Comparison of ENCODE assay signal across 9 mouse cellular contexts in genomic region chr5:116123344-116123743, GRCm38 (mm10). TPM values are rescaled to one million over a fixed set of nuclear protein-coding genes. Genes with fewer than 3 reads are reported as not detected.
DNase-seq lines count a peak whose midpoint lies in the region; ATAC-seq and TF ChIP-seq lines count a peak whose summit lies in the region.
"Had no signal": no experiment of that assay in that cellular context is flagged by ENCODE, and none has a peak within 500 bp of the region (broad histone marks: within the 10 kb centered on the region; RNA-seq: fewer than 3 reads in every experiment).

No protein-coding gene starts in this region.

- 8% methylated on average over 11 of the region's 11 CpGs for WGBS in heart, embryonic 12.5 days
- WGBS in large intestine, adult 2 months, result 11% methylated on average over 11 of the region's 11 CpGs
- 9% methylated on average over 11 of the region's 11 CpGs for WGBS in lung, embryonic 14.5 days

- no peak overlapping the region for H3K27ac ChIP-seq in CH12.LX (ENCODE audit: insufficient read depth, low read depth)
- no peak overlapping the region for H3K27ac ChIP-seq in bone marrow macrophage, adult 2 months (ENCODE audit: insufficient read depth, low read depth, low read length)
- H3K27ac ChIP-seq in embryonic fibroblast, embryonic 13.5 days (ENCODE audit: insufficient read depth, low read length), result no peak overlapping the region
- no peak overlapping the region for H3K27ac ChIP-seq in heart, embryonic 12.5 days (ENCODE audit: poor library complexity, severe bottlenecking)
- H3K27ac ChIP-seq in lung, embryonic 14.5 days (ENCODE audit: low read depth), result no peak overlapping the region
- H3K27ac ChIP-seq: heart, embryonic 15.5 days had no signal

- H3K4me2 ChIP-seq in CH12.LX (ENCODE audit: insufficient read depth, low read depth, poor library complexity, severe bottlenecking), result no peak overlapping the region
- H3K4me2 ChIP-seq in heart, embryonic 12.5 days, result 0 out of 2 replicates have a peak overlapping the region, but pooled peaks have one; percentile 5
- H3K4me2 ChIP-seq in lung, embryonic 14.5 days, result no peak overlapping the region
- H3K4me2 ChIP-seq: heart, embryonic 15.5 days had no signal

- no peak overlapping the region for H3K9ac ChIP-seq in CH12.LX (ENCODE audit: insufficient read depth, low read depth)
- no peak overlapping the region for H3K9ac ChIP-seq in heart, embryonic 12.5 days
- no peak overlapping the region for H3K9ac ChIP-seq in lung, embryonic 14.5 days
- H3K9ac ChIP-seq: heart, embryonic 15.5 days had no signal

- TF ChIP-seq RAD21 in CH12.LX (IDR thresholded peaks at IDR 0.05; ENCODE audit: low read depth, low read length), result peak; percentile 53

- TF ChIP-seq EP300 in CH12.LX (IDR thresholded peaks at IDR 0.05; ENCODE audit: low read length), result no peak

- peak; percentile 6 for DNase-seq in CH12.LX (ENCODE audit: extremely low read depth)
- DNase-seq in large intestine, adult 2 months (ENCODE audit: low read depth, low spot score), result peak; percentile 13
- DNase-seq in lung, embryonic 14.5 days, result peak; percentile 95
- DNase-seq in ovary, postnatal 10 days (ENCODE audit: low spot score), result peak; percentile 38
- DNase-seq in thymus, postnatal 10 days (ENCODE audit: low spot score in 2 of 2), result peak; percentile 49 to 79

- no peaks in the 10 kb centered on the region for H3K27me3 ChIP-seq in CH12.LX (replicated peaks)
- H3K27me3 ChIP-seq in heart, embryonic 12.5 days (replicated peaks), result 0 out of 2 replicates have a peak, but pooled peaks cover 9% of the 10 kb centered on the region
- H3K27me3 ChIP-seq in lung, embryonic 14.5 days (ENCODE audit: insufficient read depth, low read length), result no peaks in the 10 kb centered on the region

- in situ Hi-C loops in CH12.LX (cut with MboI; ENCODE audit: low pct_ligation_motif_present, low pct_unique_long_range_greater_than_20kb, low sequenced_read_pairs), result loop anchor here (25.0 kb wide), 1 partner anchor 939 kb away; no protein-coding TSS in a partner anchor

- TF ChIP-seq CTCF in CH12.LX (conservative IDR thresholded peaks at IDR 0.05 in 1 of 2, IDR thresholded peaks at IDR 0.05 in 1 of 2; ENCODE audit: low read depth in 2 of 2, low read length in 2 of 2), result peak in 1 of 2 experiments; percentile 51; a peak in 3 of 4 replicates
- TF ChIP-seq CTCF in bone marrow macrophage, adult 2 months (IDR thresholded peaks at IDR 0.05; ENCODE audit: low read depth, low read length), result 0 out of 2 replicates have a peak, but pooled peaks have one; percentile 29
- TF ChIP-seq CTCF in embryonic fibroblast, embryonic 13.5 days (IDR thresholded peaks at IDR 0.05; ENCODE audit: borderline replicate concordance, insufficient read depth, low read length), result peak; percentile 90; the same call in 1 of the 2 replicates
- TF ChIP-seq CTCF in lung, embryonic 14.5 days (IDR thresholded peaks at IDR 0.05; ENCODE audit: low read depth), result peak; percentile 95

- H3K79me2 ChIP-seq in CH12.LX (replicated peaks; ENCODE audit: control insufficient read depth, extremely low read depth, insufficient read depth, poor library complexity, severe bottlenecking), result no peaks in the 10 kb centered on the region

- ATAC-seq in heart, embryonic 12.5 days (ENCODE audit: insufficient number of reproducible peaks, low FRiP score), result peak; percentile 45; the same call in 1 of the 2 replicates
- peak; percentile 85 for ATAC-seq in lung, embryonic 14.5 days (ENCODE audit: insufficient read depth)

- H3K4me1 ChIP-seq in CH12.LX (ENCODE audit: control insufficient read depth in 1 of 2, insufficient read depth in 2 of 2), result no peaks in the 10 kb centered on the region
- H3K4me1 ChIP-seq in bone marrow macrophage, adult 2 months (ENCODE audit: control insufficient read depth, insufficient read depth, low read length), result no peaks in the 10 kb centered on the region
- H3K4me1 ChIP-seq in embryonic fibroblast, embryonic 13.5 days (ENCODE audit: control insufficient read depth, insufficient read depth, low read length), result no peaks in the 10 kb centered on the region
- no peaks in the 10 kb centered on the region for H3K4me1 ChIP-seq in heart, embryonic 12.5 days (replicated peaks)
- no peaks in the 10 kb centered on the region for H3K4me1 ChIP-seq in lung, embryonic 14.5 days (ENCODE audit: insufficient read depth)
- H3K4me1 ChIP-seq: heart, embryonic 15.5 days had no signal

- H3K9me3 ChIP-seq in CH12.LX (replicated peaks; ENCODE audit: low read length), result peaks cover 80% of the 10 kb centered on the region
- no peaks in the 10 kb centered on the region for H3K9me3 ChIP-seq in heart, embryonic 12.5 days (replicated peaks)
- no peaks in the 10 kb centered on the region for H3K9me3 ChIP-seq in lung, embryonic 14.5 days (ENCODE audit: low read depth, low read length)
- H3K9me3 ChIP-seq: heart, embryonic 15.5 days had no signal

- no peak for TF ChIP-seq POLR2A in CH12.LX (IDR thresholded peaks at IDR 0.05; ENCODE audit: low read depth, low read length)
- TF ChIP-seq POLR2A in bone marrow macrophage, adult 2 months (IDR thresholded peaks at IDR 0.05; ENCODE audit: borderline replicate concordance, low read depth, low read length), result no peak
- TF ChIP-seq POLR2A in embryonic fibroblast, embryonic 13.5 days (IDR thresholded peaks at IDR 0.05; ENCODE audit: low read depth, low read length), result no peak

- dilution Hi-C loops in CH12.LX (cut with MboI; ENCODE audit: extremely low pct_ligation_motif_present, extremely low pct_unique_long_range_greater_than_20kb, low sequenced_read_pairs), result no loop called here

- H3K36me3 ChIP-seq in CH12.LX (replicated peaks in 1 of 2; ENCODE audit: control insufficient read depth in 1 of 2, insufficient read depth in 1 of 2, low read length in 1 of 2), result no peaks in the 10 kb centered on the region
- no peaks in the 10 kb centered on the region for H3K36me3 ChIP-seq in heart, embryonic 12.5 days
- no peaks in the 10 kb centered on the region for H3K36me3 ChIP-seq in lung, embryonic 14.5 days (ENCODE audit: insufficient read depth)
- H3K36me3 ChIP-seq: heart, embryonic 15.5 days had no signal

- peak overlapping the region in 1 of 3 experiments; percentile 25 for H3K4me3 ChIP-seq in CH12.LX (replicated peaks in 1 of 3; ENCODE audit: low read depth in 2 of 3, low read length in 2 of 3, poor library complexity in 1 of 3)
- no peak overlapping the region for H3K4me3 ChIP-seq in bone marrow macrophage, adult 2 months (ENCODE audit: insufficient read depth, low read length)
- H3K4me3 ChIP-seq in embryonic fibroblast, embryonic 13.5 days (ENCODE audit: insufficient read depth, low read length), result no peak overlapping the region
- no peak overlapping the region for H3K4me3 ChIP-seq in heart, embryonic 12.5 days
- H3K4me3 ChIP-seq in lung, embryonic 14.5 days (ENCODE audit: low read depth, low read length), result no peak overlapping the region
- H3K4me3 ChIP-seq: heart, embryonic 15.5 days had no signal

TF ChIP-seq in CH12.LX, 34 proteins besides CTCF, POLR2A, EP300 and RAD21:
- peak; percentile 22; the same call in 1 of the 2 replicates for TF ChIP-seq SMC3 (IDR thresholded peaks at IDR 0.05; ENCODE audit: low read depth, low read length)
- no peak for TF ChIP-seq ELF1 (IDR thresholded peaks at IDR 0.05; ENCODE audit: low read depth, low read length)
TF ChIP-seq in CH12.LX: peak in this region for 1.

RNA-seq across cellular contexts. Expression of gene Tmem233, which starts 40.3 kb away (rescaled TPM):
- total RNA-seq in CH12.LX (2012; rRNA removed) (not detected in 2 replicates), CH12.LX (2014; rRNA removed) (not detected in 2 replicates)
- polyA plus RNA-seq in CH12.LX (2012; ENCODE audit: insufficient read length, low read depth), result not detected in 2 replicates
- polyA plus RNA-seq in bone marrow macrophage, adult 2 months (2012; ENCODE audit: insufficient read depth, insufficient read length, missing spikeins), result not detected in 2 replicates
- polyA plus RNA-seq in embryonic fibroblast, embryonic 13.5 days (2011; ENCODE audit: insufficient read length, low read depth, missing spikeins), result not detected in 2 replicates
- polyA plus RNA-seq in heart, embryonic 12.5 days (2016; fragmentation: Nextera tagmentation; extraction: Ambion mirVana), result not detected in 2 replicates
- not detected in 2 replicates for polyA plus RNA-seq in large intestine, adult 2 months (2012; rRNA removed)
- 0.14 and 0.16 TPM in 2 replicates for polyA plus RNA-seq in lung, embryonic 14.5 days (2014; fragmentation: Nextera tagmentation; extraction: Ambion mirVana)
- polyA plus RNA-seq: heart, embryonic 15.5 days had no signal

Comparison
In these comparisons a context has a peak if more than half of its experiments do, and no peak if none do; other contexts are left out.
1. DNase-seq: peak in every context shown above with its lines; median percentile 95 in lung, embryonic 14.5 days; 64 in thymus, postnatal 10 days; 38 in ovary, postnatal 10 days; 13 in large intestine, adult 2 months; 6 in CH12.LX.